Mouse (Mus musculus): ENCODE data around the gene Tmsb15l.

DNA sequence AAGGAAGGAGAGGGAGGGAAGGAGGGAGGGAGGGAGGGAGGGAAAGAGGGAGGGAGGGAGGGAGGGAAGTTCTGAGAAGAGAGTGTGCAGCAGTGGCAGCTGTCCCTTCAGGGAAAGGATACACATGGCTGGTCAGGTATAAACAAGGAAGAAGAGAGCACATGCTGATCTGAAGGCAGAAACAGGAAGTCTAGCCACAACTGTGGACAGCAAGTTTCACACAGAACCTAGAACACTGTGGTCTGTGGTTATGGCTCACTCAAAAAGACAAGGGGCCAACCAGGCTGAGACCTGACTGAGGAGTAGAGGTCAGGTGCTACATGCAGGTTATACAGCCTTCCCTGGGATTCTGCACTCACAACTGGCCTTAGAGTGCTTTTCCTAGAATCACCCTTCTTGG, 9.4 kb upstream of the Tmsb15l start:
- TF ChIP-seq ELF1 (IDR thresholded peaks at IDR 0.05; ENCODE audit: low read depth, low read length) (peak; percentile 63; the same call in 1 of the 2 replicates), CHD2 (IDR thresholded peaks at IDR 0.05; ENCODE audit: low read length) (0 out of 2 replicates have a peak, but pooled peaks have one; percentile 28), ETS1 (conservative IDR thresholded peaks at IDR 0.05; ENCODE audit: low read depth, low read length) (peak; percentile 64), POLR2A (IDR thresholded peaks at IDR 0.05; ENCODE audit: low read depth, low read length) (no peak), EP300 (IDR thresholded peaks at IDR 0.05; ENCODE audit: low read length) (peak; percentile 78), E2F4 (IDR thresholded peaks at IDR 0.05; ENCODE audit: insufficient replicate concordance, low read depth, low read length) (no peak), CHD1 (IDR thresholded peaks at IDR 0.05; ENCODE audit: low read depth, low read length) (no peak), CTCF (conservative IDR thresholded peaks at IDR 0.05 in 1 of 2, IDR thresholded peaks at IDR 0.05 in 1 of 2; ENCODE audit: low read depth in 2 of 2, low read length in 2 of 2) (no peak), MAX (IDR thresholded peaks at IDR 0.05; ENCODE audit: low read length) (peak; percentile 87), HCFC1 (IDR thresholded peaks at IDR 0.05; ENCODE audit: low read depth, low read length) (no peak), SIN3A (IDR thresholded peaks at IDR 0.05; ENCODE audit: low read length) (peak; percentile 64; the same call in 1 of the 2 replicates)
